Mouse (Mus musculus) C2C12 (cell line): ENCODE measurements around the gene Slc9a1.

ENCODE experiments used
- CEBPB ChIP-seq: IDR thresholded peaks from one replicate; pipeline ENCODE4 v1.6.1; 2011; ENCODE audit warnings: low read depth, mild to moderate bottlenecking, control low read depth, moderate library complexity
- CTCF ChIP-seq: IDR thresholded peaks from one replicate; pipeline ENCODE4 v1.5.1; 2011; ENCODE audit not compliant: control insufficient read depth, insufficient read depth, insufficient read length
- MAX ChIP-seq: IDR thresholded peaks from one replicate; pipeline ENCODE4 v1.6.1; 2011; ENCODE audit warnings: mild to moderate bottlenecking, control low read depth
- MYOG ChIP-seq: IDR thresholded peaks from one replicate; pipeline ENCODE4 v1.6.1; 2011; ENCODE audit not compliant: control insufficient read depth, insufficient read length; ENCODE audit errors: extremely low read depth

GRCm38 (mm10) chr4:133461362-133461761, 91.9 kb downstream of the Slc9a1 start:
- no peak for TF ChIP-seq MAX
- TF ChIP-seq CTCF: no peak
- no peak for TF ChIP-seq CEBPB
- no peak for TF ChIP-seq MYOG
